Mouse (Mus musculus) cerebellum, adult 2 months (tissue): ENCODE results near the gene Col27a1. TPM values are rescaled to one million over a fixed set of nuclear protein-coding genes. Genes with fewer than 3 reads are reported as not detected.
A peak's percentile ranks its signal among the peaks of the same experiment; 100 is the strongest.

ENCODE experiments used
- DNase-seq, 2 experiments: peaks; one replicate each; pipeline ENCODE4 v3.0.0; 2021
- H3K27ac ChIP-seq: fragments of 200-500 bp; 2 replicates; pipeline ENCODE4 v1.5.1; 2012; ENCODE audit warnings: low read length, control low read depth, inconsistent platforms; ENCODE audit not compliant: insufficient read depth
- H3K27me3 ChIP-seq: fragments of 200-500 bp; 2 replicates; pipeline ENCODE4 v1.6.1; 2012; ENCODE audit warnings: inconsistent platforms, mild to moderate bottlenecking, low read length, moderate library complexity; ENCODE audit not compliant: control insufficient read depth, insufficient read depth
- H3K4me1 ChIP-seq: fragments of 200-500 bp; 2 replicates; pipeline ENCODE4 v1.6.1; 2011; ENCODE audit warnings: low read length; ENCODE audit not compliant: control insufficient read depth, insufficient read depth
- H3K4me3 ChIP-seq: fragments of 200-500 bp; replicated peaks from 2 replicates; pipeline ENCODE3; 2011; ENCODE audit warnings: mild to moderate bottlenecking, low read depth, low read length, control low read depth; ENCODE audit not compliant: insufficient read depth
- CTCF ChIP-seq: fragments of 200-500 bp; IDR thresholded peaks from 2 replicates; pipeline ENCODE4 v1.5.1; 2011; ENCODE audit warnings: low read depth, mild to moderate bottlenecking, control low read depth, low read length, moderate library complexity, borderline replicate concordance; ENCODE audit not compliant: insufficient read depth
- POLR2A ChIP-seq: fragments of 200-500 bp; IDR thresholded peaks from 2 replicates; pipeline ENCODE4 v1.6.1; 2011; ENCODE audit warnings: low read length, control low read depth, borderline replicate concordance; ENCODE audit not compliant: insufficient read depth
- WGBS: fragments of 180-500 bp; shearing (Covaris S2); methylation state at CpG from one replicate; pipeline ENCODE4 v1.1.7; 2018; 5-methylcytosine and 5-hydroxymethylcytosine counted together
- polyA plus RNA-seq: library from polyadenylated mRNA; depleted of rRNA; stranded (reverse); fragments of >200 nt; gene quantifications from 2 replicates; pipeline ENCODE4 v1.2.3, GENCODE M21; 2012

Gene Col27a1
- polyA plus RNA-seq, 1 experiment: 24.2 TPM

- no peak overlapping the region for H3K4me3 ChIP-seq
- WGBS: 29% methylated on average over 3 of the region's 3 CpGs
- peaks cover 31% of the 10 kb centered on the region for H3K4me1 ChIP-seq
- no peak for TF ChIP-seq CTCF
- TF ChIP-seq POLR2A: no peak
- peak in 1 of 2 experiments; percentile 50 for DNase-seq
- no peaks in the 10 kb centered on the region for H3K27me3 ChIP-seq
- no peak overlapping the region for H3K27ac ChIP-seq
These were observed 82.5 kb downstream of the Col27a1 start for GRCm38 (mm10) chr4:63296263-63296662.

GRCm38 (mm10) chr4:63296876-63297275 lies 83.1 kb downstream of the Col27a1 start:
- no peak for DNase-seq
- no peak overlapping the region for H3K4me3 ChIP-seq
- H3K4me1 ChIP-seq: peaks cover 26% of the 10 kb centered on the region
- H3K27me3 ChIP-seq: no peaks in the 10 kb centered on the region
- WGBS: 94% methylated on average over 8 of the region's 8 CpGs
- TF ChIP-seq POLR2A: no peak
- H3K27ac ChIP-seq: no peak overlapping the region

- Histone ChIP-seq H3K4me1 (peaks cover 14% of the 10 kb centered on the region), H3K27me3 (no peaks in the 10 kb centered on the region), H3K27ac (no peak overlapping the region), H3K4me3 (no peak overlapping the region)
- TF ChIP-seq CTCF: no peak
- TF ChIP-seq POLR2A: no peak
- WGBS: 98% methylated on average over 8 of the region's 8 CpGs
- no peak for DNase-seq
These were observed 84.4 kb downstream of the Col27a1 start for GRCm38 (mm10) chr4:63298191-63298590.

GRCm38 (mm10) chr4:63302641-63303040 lies 88.8 kb downstream of the Col27a1 start:
- no peak for TF ChIP-seq POLR2A
- no peak for TF ChIP-seq CTCF
- H3K27me3 ChIP-seq: no peaks in the 10 kb centered on the region
- H3K4me3 ChIP-seq: no peak overlapping the region
- H3K27ac ChIP-seq: no peak overlapping the region
- 92% methylated on average over 4 of the region's 4 CpGs for WGBS
- peaks cover 9% of the 10 kb centered on the region; the same call in 1 of the 2 replicates for H3K4me1 ChIP-seq
- no peak for DNase-seq

GRCm38 (mm10) chr4:63307175-63308062 lies 93.6 kb downstream of the Col27a1 start:
- TF ChIP-seq POLR2A (no peak), CTCF (peak; percentile 71)
- peak; percentile 84 to 91 for DNase-seq
- Histone ChIP-seq H3K4me3 (no peak overlapping the region), H3K27ac (no peak overlapping the region), H3K27me3 (no peaks in the 10 kb centered on the region), H3K4me1 (peaks cover 24% of the 10 kb centered on the region)
- 42% methylated on average over 21 of the region's 21 CpGs for WGBS

- Histone ChIP-seq H3K4me1 (peaks cover 24% of the 10 kb centered on the region), H3K27me3 (no peaks in the 10 kb centered on the region), H3K4me3 (no peak overlapping the region), H3K27ac (no peak overlapping the region)
- 16% methylated on average over 3 of the region's 3 CpGs for WGBS
- peak; percentile 74 to 83 for DNase-seq
- no peak for TF ChIP-seq POLR2A
- no peak for TF ChIP-seq CTCF
These were observed 94.5 kb downstream of the Col27a1 start for GRCm38 (mm10) chr4:63308316-63308715.

- TF ChIP-seq POLR2A (no peak), CTCF (no peak)
- DNase-seq: peak; percentile 34 to 43
- no peak overlapping the region for H3K27ac ChIP-seq
- H3K27me3 ChIP-seq: no peaks in the 10 kb centered on the region
- peaks cover 19% of the 10 kb centered on the region for H3K4me1 ChIP-seq
- no peak overlapping the region for H3K4me3 ChIP-seq
- 54% methylated on average over 10 of the region's 10 CpGs for WGBS
These were observed 96.5 kb downstream of the Col27a1 start for GRCm38 (mm10) chr4:63310247-63310855.

- DNase-seq: no peak
- H3K27me3 ChIP-seq: no peaks in the 10 kb centered on the region
- 75% methylated on average over 7 of the region's 7 CpGs for WGBS
- H3K4me3 ChIP-seq: no peak overlapping the region
- TF ChIP-seq CTCF (no peak), POLR2A (no peak)
- no peak overlapping the region for H3K27ac ChIP-seq
- peaks cover 24% of the 10 kb centered on the region for H3K4me1 ChIP-seq
These were observed 97.6 kb downstream of the Col27a1 start for GRCm38 (mm10) chr4:63311426-63311825.
